Mouse (Mus musculus): Measurements from ENCODE around the gene Adamts14.

- TF ChIP-seq CTCF (IDR thresholded peaks at IDR 0.05; ENCODE audit: low read depth, low read length) (no peak), GATA1 (IDR thresholded peaks at IDR 0.05; ENCODE audit: borderline replicate concordance, low read length) (no peak), TAL1 (conservative IDR thresholded peaks at IDR 0.05; ENCODE audit: low read depth, low read length) (no peak), POLR2AphosphoS5 (IDR thresholded peaks at IDR 0.05; ENCODE audit: insufficient replicate concordance, low read depth, low read length) (no peak)
Observed at GRCm38 (mm10) chr10:61258131-61258530, 15.1 kb downstream of the Adamts14 start.
